Mouse (Mus musculus) inflammation-experienced regulatory T-cells (primary cell): ENCODE data around the gene Cd2bp2. TPM values are rescaled to one million over a fixed set of nuclear protein-coding genes. Genes with fewer than 3 reads are reported as not detected.

ENCODE experiments used
- polyA plus RNA-seq, 2 experiments: library from polyadenylated mRNA; unstranded; fragments of 100-300 nt; shearing (Covaris generic); gene quantifications; one replicate each; pipeline ENCODE4 v1.2.1; 2017

Gene Cd2bp2
- polyA plus RNA-seq, result 10 to 100 TPM; 59.9 to 63.9 TPM

GRCm38 (mm10) chr7:127195544-127196295 is at the start of gene Cd2bp2:
Cd2bp2 (minus strand) TSS chr7:127196050.

GRCm38 (mm10) chr7:127243870-127244657 is 48.2 kb upstream of the Cd2bp2 start, which contains the start of gene Zfp771:
Zfp771 (plus strand) TSS chr7:127244274.

DNA sequence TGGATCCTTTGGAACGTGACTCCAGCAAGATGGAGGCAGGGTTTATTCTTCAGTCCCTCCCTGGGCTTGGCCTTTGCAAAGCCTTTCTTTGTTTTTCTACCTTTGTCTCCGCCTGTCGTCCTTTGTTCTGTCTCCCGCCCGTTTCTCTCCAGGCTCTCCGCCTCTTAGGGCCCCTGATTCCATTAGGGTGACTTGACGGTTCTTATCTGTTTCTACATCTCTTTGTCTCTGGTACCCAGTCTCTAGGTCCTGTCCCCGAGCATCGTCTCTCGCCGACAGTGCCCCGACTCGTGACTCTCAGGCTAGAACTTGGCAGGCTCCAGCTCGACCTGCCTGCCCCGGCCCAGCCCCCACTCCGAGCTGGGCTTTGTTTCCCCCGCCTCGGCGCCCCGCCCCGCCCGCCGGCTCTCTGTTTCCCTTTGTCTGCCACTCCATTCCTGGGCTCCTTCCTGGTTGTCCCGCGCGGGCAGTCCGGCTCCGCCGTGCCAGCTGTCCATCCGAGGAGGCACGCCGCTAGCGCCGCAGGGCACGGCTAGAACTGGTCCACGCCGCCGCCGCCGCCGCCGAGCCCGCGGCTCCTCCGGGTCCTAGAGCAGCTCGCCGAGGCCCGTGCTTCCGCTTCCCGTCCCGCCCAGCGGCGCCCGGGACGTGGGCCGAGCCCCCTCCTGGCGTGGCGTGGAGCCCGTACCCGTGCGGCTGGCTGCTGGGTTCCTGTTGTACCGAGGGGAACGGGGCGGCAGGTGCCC is 36.9 kb upstream of the Cd2bp2 start, which contains the start of the genes Zfp553 and Sept1:
Gene Zfp553, plus strand, starts transcription at position 440 of the 746 bp plus-strand sequence.
Gene Sept1, minus strand, starts transcription at position 509 of the 746 bp plus-strand sequence.

DNA sequence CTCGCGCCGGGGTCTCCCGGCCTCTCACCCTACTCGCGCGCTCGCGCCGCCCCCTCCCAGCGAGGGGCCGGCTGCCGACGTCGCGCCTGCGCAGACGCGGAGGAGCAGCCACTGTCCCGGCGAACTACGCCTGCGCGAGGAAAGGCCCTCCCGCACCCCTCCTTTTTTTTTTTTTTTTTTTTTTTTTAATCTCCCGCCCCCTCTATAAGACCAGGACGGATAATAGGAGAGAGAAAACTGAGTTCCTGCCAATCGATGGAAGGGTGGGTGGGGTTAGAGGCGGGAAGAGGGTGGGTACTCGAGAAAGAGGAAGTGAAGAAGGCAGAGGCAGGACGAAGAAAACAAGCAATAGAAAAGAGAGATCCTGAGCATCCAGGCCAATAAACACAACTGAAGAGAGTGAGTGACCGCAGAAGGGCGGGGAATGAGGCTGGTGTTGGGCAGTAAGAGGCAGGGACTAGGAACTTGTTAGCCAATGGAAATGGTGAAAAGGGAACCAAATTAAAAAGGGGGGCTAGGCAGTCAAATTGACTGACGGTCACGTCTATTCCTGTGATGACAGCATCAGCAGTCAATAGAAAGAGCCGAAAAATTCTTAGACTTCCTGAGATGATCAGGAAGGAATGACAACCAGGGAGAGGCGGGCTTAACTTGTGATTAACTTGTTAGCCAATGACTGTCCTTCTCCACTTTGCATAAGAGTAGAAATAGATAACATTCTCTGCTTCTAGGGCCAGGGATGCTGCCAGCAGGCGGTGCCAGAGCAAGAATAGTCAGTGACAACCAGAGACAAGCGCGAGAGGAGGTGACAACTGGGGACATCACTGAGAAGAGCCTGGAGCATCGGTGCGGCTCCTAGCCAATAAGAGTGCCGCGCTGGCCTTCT is 12.9 kb upstream of the Cd2bp2 start, which contains the start of gene Mylpf:
Gene Mylpf, plus strand, starts transcription at position 338 of the 886 bp plus-strand sequence.

GRCm38 (mm10) chr7:127208295-127208552 is 12.4 kb upstream of the Cd2bp2 start, which contains the start of gene Tbc1d10b:
Tbc1d10b (minus strand) TSS chr7:127208468.

Other genes with a start within 250 kb of the Cd2bp2 start
- gene Asphd1, start 246.5 kb downstream of the Cd2bp2 start, polyA plus RNA-seq, result under 1 TPM; 0.19 to 0.69 TPM
- gene Sez6l2, start 245.5 kb downstream of the Cd2bp2 start, polyA plus RNA-seq, result 1 to 10 TPM in 1 of 2 experiments, under 1 TPM in 1; 0.74 to 1.0 TPM
- 100 to 1,000 TPM; 248 to 261 TPM for gene Cdipt, start 220.1 kb downstream of the Cd2bp2 start, polyA plus RNA-seq
- 1 to 10 TPM in 1 of 2 experiments, under 1 TPM in 1; 0.94 to 3.5 TPM for gene Cdiptos, start 220.0 kb downstream of the Cd2bp2 start, polyA plus RNA-seq
- 10 to 100 TPM; 49.5 to 51.3 TPM for gene Mvp, start 181.4 kb downstream of the Cd2bp2 start, polyA plus RNA-seq
- gene Pagr1b, start 179.6 kb downstream of the Cd2bp2 start, polyA plus RNA-seq, result 1 to 10 TPM in 1 of 2 experiments, under 1 TPM in 1; 0.71 to 3.4 TPM
- gene Pagr1a, start 178.7 kb downstream of the Cd2bp2 start, polyA plus RNA-seq, result 100 to 1,000 TPM; 140 to 147 TPM
- gene Gm42742, start 175.0 kb downstream of the Cd2bp2 start, polyA plus RNA-seq, result 10 to 100 TPM; 35.6 to 68.8 TPM
- 10 to 100 TPM in 1 of 2 experiments, 1 to 10 TPM in 1; 9.5 to 16.8 TPM for gene Prrt2, start 174.8 kb downstream of the Cd2bp2 start, polyA plus RNA-seq
- 100 to 1,000 TPM; 152 to 157 TPM for gene Maz, start 169.0 kb downstream of the Cd2bp2 start, polyA plus RNA-seq
- gene Kif22, start 153.6 kb downstream of the Cd2bp2 start, polyA plus RNA-seq, result 10 to 100 TPM; 10.1 to 11.0 TPM
- 1 to 10 TPM in 1 of 2 experiments, not detected in 1; 1.0 TPM for gene Zg16, start 108.7 kb downstream of the Cd2bp2 start, polyA plus RNA-seq
- gene AI467606, start 104.7 kb downstream of the Cd2bp2 start, polyA plus RNA-seq, result 100 to 1,000 TPM; 320 to 356 TPM
- 10 to 100 TPM; 17.9 to 21.1 TPM for gene Qprt, start 73.8 kb downstream of the Cd2bp2 start, polyA plus RNA-seq
- gene Spn, start 58.2 kb downstream of the Cd2bp2 start, polyA plus RNA-seq, result 100 to 1,000 TPM in 1 of 2 experiments, 10 to 100 TPM in 1; 81.1 to 120 TPM
- gene Tbc1d10b, start 12.4 kb upstream of the Cd2bp2 start, polyA plus RNA-seq, result 100 to 1,000 TPM in 1 of 2 experiments, 10 to 100 TPM in 1; 71.6 to 101 TPM
- 10 to 100 TPM; 11.1 to 22.9 TPM for gene Mylpf, start 12.8 kb upstream of the Cd2bp2 start, polyA plus RNA-seq
- 10 to 100 TPM; 20.4 to 32.8 TPM for gene Zfp553, start 37.0 kb upstream of the Cd2bp2 start, polyA plus RNA-seq
- gene Sept1, start 37.1 kb upstream of the Cd2bp2 start, polyA plus RNA-seq, result 100 to 1,000 TPM; 433 to 501 TPM
- gene Zfp771, start 48.2 kb upstream of the Cd2bp2 start, polyA plus RNA-seq, result 10 to 100 TPM; 14.6 to 20.7 TPM
- 10 to 100 TPM; 27.8 to 34.4 TPM for gene Dctpp1, start 64.7 kb upstream of the Cd2bp2 start, polyA plus RNA-seq
- 10 to 100 TPM; 34.4 to 44.5 TPM for gene Sephs2, start 78.0 kb upstream of the Cd2bp2 start, polyA plus RNA-seq
- 100 to 1,000 TPM; 325 to 340 TPM for gene Itgal, start 100.2 kb upstream of the Cd2bp2 start, polyA plus RNA-seq
- under 1 TPM in 1 of 2 experiments, not detected in 1; 0.55 TPM for gene Zfp768, start 149.5 kb upstream of the Cd2bp2 start, polyA plus RNA-seq
- gene Zfp747, start 180.0 kb upstream of the Cd2bp2 start, polyA plus RNA-seq, result 10 to 100 TPM; 15.1 to 22.7 TPM
- 10 to 100 TPM in 1 of 2 experiments, 1 to 10 TPM in 1; 7.4 to 15.1 TPM for gene 9130019O22Rik, start 191.1 kb upstream of the Cd2bp2 start, polyA plus RNA-seq
- gene E430018J23Rik, start 197.6 kb upstream of the Cd2bp2 start, polyA plus RNA-seq, result 1 to 10 TPM; 6.3 to 6.7 TPM
- 10 to 100 TPM; 13.3 to 15.4 TPM for gene Zfp764, start 210.8 kb upstream of the Cd2bp2 start, polyA plus RNA-seq
- gene Zfp688, start 226.0 kb upstream of the Cd2bp2 start, polyA plus RNA-seq, result 10 to 100 TPM; 43.5 to 48.6 TPM